Mouse (Mus musculus) kidney, adult 2 months (tissue): ENCODE measurements around the gene Pdzrn3.

Source experiments
- CTCF ChIP-seq: fragments of 200-500 bp; conservative IDR thresholded peaks from 2 replicates; pipeline ENCODE4 v1.5.1; 2011; ENCODE audit warnings: low read depth, mild to moderate bottlenecking, control low read depth, low read length, moderate library complexity, mixed read lengths; ENCODE audit not compliant: insufficient read depth, insufficient read length
- POLR2A ChIP-seq: fragments of 200-500 bp; IDR thresholded peaks from one replicate; pipeline ENCODE4 v1.6.1; 2011; ENCODE audit warnings: low read depth, low read length, control low read depth

DNA sequence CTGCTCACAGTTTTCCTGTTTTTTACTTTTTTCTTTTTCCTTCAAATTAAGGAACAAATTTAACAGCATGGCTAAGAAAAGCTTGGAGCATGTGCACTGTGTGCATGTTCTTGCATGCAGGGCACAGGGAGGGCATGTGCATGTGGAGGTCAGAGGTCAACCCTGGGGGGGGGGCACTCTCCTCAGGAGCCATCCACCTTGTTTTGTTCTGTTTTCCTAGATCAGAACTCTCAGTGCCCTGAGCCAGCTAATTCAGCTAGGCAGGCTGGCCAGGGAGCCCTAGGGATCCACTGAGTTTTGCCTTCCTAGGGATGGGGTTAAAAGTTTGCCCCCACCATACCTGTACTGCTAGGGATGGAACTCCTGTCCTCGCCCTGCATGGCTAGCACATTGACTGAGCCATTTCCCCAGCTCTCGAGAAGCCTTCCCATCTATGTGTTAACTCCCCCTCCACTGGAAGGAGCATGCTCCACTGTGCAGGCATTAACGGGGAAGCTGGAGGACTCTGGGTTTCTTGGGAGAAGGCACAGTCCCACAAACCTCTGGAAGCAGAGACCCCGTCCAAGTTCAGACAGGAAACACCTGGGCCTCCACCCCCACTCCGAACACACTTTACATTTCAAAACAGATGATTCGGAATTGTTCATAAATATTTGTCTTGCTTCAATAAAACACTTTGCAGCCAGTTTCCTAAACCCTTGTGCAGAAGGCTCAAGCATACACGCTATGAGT lies 107.4 kb downstream of the Pdzrn3 start:
- TF ChIP-seq CTCF (no peak), POLR2A (no peak)
